In the genomic region with DNA sequence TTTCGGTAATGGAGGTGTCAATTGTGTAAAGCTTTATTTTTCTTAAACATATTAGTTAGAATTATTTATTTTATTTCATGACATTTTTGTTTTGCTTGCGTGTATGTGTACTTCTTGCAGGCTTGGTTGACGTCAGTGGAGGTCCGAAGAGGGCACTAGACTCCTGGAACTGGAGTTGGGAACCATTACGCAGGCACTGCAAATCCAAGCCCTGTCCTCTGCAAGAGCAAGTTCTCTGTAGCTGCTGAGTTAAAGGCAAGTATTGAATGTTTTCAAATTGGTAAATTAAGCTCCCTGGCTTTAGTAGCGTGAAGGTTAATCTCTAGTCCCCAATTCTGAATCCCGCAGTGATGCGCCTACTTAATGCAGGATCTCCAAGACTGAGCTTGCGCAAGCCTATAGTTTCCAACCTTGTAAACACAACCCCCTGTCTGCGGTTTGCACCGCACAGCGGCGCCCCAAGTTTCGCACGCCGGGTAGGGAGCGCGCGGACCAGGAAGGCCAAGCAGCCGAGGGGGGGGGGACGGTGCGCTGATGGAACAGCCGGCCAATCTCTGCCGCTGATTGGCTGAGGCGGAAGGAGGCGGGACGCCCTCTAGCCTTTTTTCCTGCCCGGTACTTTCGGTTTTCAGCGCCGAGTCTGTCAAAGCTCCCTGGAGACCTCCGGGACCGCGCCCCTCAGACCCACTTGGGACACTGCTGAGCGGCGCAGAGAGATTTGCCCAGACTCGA, we compare ENCODE assay signal across 8 mouse cellular contexts. TPM values are rescaled to one million over a fixed set of nuclear protein-coding genes. Genes with fewer than 3 reads are reported as not detected.
DNase-seq lines count a peak whose midpoint lies in the region; ATAC-seq and TF ChIP-seq lines count a peak whose summit lies in the region.

A gene (plus strand): TSS at position 581 of the 732 bp plus-strand sequence.

- DNase-seq in c-Kit-positive CD71-positive TER-119-positive erythroid progenitor cells, embryonic 14.5 days (ENCODE audit: low spot score), result peak; percentile 92
- peak; percentile 88 to 90 for DNase-seq in heart, postnatal 10 days
- peak; percentile 70 for DNase-seq in large intestine, adult 2 months (ENCODE audit: low read depth, low spot score)
- peak; percentile 98 for DNase-seq in liver, postnatal 0 days
- peak; percentile 91 for DNase-seq in testis, postnatal 10 days (ENCODE audit: low spot score)

- H3K27ac ChIP-seq in forebrain, embryonic 13.5 days, result peak within 1 kb of the TSS; percentile 53; the same call in 1 of the 2 replicates
- peak within 1 kb of the TSS; percentile 94 for H3K27ac ChIP-seq in liver, postnatal 0 days (ENCODE audit: low read depth)
- H3K27ac ChIP-seq in neural tube, embryonic 14.5 days (ENCODE audit: low read depth, low read length), result peak within 1 kb of the TSS; percentile 53; the same call in 1 of the 2 replicates

- intact Hi-C loops in heart, postnatal 10 days (cut with DNase I), result no loop called here

- H3K27me3 ChIP-seq in E14TG2a.4 (ENCODE audit: insufficient read depth, low read length), result peaks cover 18% of the 10 kb centered on the region
- H3K27me3 ChIP-seq in forebrain, embryonic 13.5 days, result no peaks in the 10 kb centered on the region
- H3K27me3 ChIP-seq in liver, postnatal 0 days (ENCODE audit: insufficient read depth, low read length), result no peaks in the 10 kb centered on the region
- no peaks in the 10 kb centered on the region for H3K27me3 ChIP-seq in neural tube, embryonic 14.5 days (ENCODE audit: control insufficient read depth, insufficient read depth, low read length)

- no peaks in the 10 kb centered on the region for H3K9me3 ChIP-seq in E14TG2a.4 (ENCODE audit: low read length)
- H3K9me3 ChIP-seq in forebrain, embryonic 13.5 days (replicated peaks), result no peaks in the 10 kb centered on the region
- H3K9me3 ChIP-seq in liver, postnatal 0 days (ENCODE audit: low read length), result no peaks in the 10 kb centered on the region
- H3K9me3 ChIP-seq in neural tube, embryonic 14.5 days (ENCODE audit: control insufficient read depth, low read length), result no peaks in the 10 kb centered on the region

- peaks cover 12% of the 10 kb centered on the region for H3K36me3 ChIP-seq in E14TG2a.4 (ENCODE audit: insufficient read depth, low read length)
- no peaks in the 10 kb centered on the region for H3K36me3 ChIP-seq in forebrain, embryonic 13.5 days (ENCODE audit: poor library complexity, severe bottlenecking)
- peaks cover 22% of the 10 kb centered on the region for H3K36me3 ChIP-seq in liver, postnatal 0 days (replicated peaks; ENCODE audit: insufficient read depth, low read length)
- no peaks in the 10 kb centered on the region for H3K36me3 ChIP-seq in neural tube, embryonic 14.5 days (ENCODE audit: control insufficient read depth, insufficient read depth, low read length)

- H3K4me1 ChIP-seq in E14TG2a.4 (replicated peaks; ENCODE audit: low read depth, low read length), result peaks cover 24% of the 10 kb centered on the region
- H3K4me1 ChIP-seq in forebrain, embryonic 13.5 days, result peaks cover 10% of the 10 kb centered on the region
- H3K4me1 ChIP-seq in liver, postnatal 0 days (ENCODE audit: insufficient read depth), result peaks cover 16% of the 10 kb centered on the region
- H3K4me1 ChIP-seq in neural tube, embryonic 14.5 days (ENCODE audit: control insufficient read depth, insufficient read depth, low read length), result 0 out of 2 replicates have a peak, but pooled peaks cover 3% of the 10 kb centered on the region

- 4% methylated on average over 37 of the region's 37 CpGs for WGBS in forebrain, embryonic 13.5 days
- WGBS in large intestine, adult 2 months, result 3% methylated on average over 37 of the region's 37 CpGs
- 5% methylated on average over 37 of the region's 37 CpGs for WGBS in liver, postnatal 0 days (ENCODE audit: insufficient replicate concordance)
- 4% methylated on average over 37 of the region's 37 CpGs for WGBS in neural tube, embryonic 14.5 days

- peak; percentile 97 for ATAC-seq in forebrain, embryonic 13.5 days
- ATAC-seq in liver, postnatal 0 days, result peak; percentile 96
- peak; percentile 95 for ATAC-seq in neural tube, embryonic 14.5 days (ENCODE audit: low read depth)

- peak within 1 kb of the TSS; percentile 77 for H3K4me2 ChIP-seq in forebrain, embryonic 13.5 days
- peak within 1 kb of the TSS; percentile 77 for H3K4me2 ChIP-seq in liver, postnatal 0 days (ENCODE audit: low read depth, low read length)
- H3K4me2 ChIP-seq in neural tube, embryonic 14.5 days (ENCODE audit: low read depth, low read length), result peak within 1 kb of the TSS; percentile 74

- TF ChIP-seq EP300 in liver, postnatal 0 days (IDR thresholded peaks at IDR 0.05; ENCODE audit: low read depth), result peak; percentile 82

- H3K4me3 ChIP-seq in E14TG2a.4 (replicated peaks; ENCODE audit: low read length), result peak within 1 kb of the TSS; percentile 94
- H3K4me3 ChIP-seq in forebrain, embryonic 13.5 days, result peak within 1 kb of the TSS; percentile 84
- H3K4me3 ChIP-seq in liver, postnatal 0 days (ENCODE audit: low read depth, low read length), result peak within 1 kb of the TSS; percentile 85
- peak within 1 kb of the TSS; percentile 76 for H3K4me3 ChIP-seq in neural tube, embryonic 14.5 days (ENCODE audit: low read depth, low read length)

- no peak for TF ChIP-seq CTCF in E14TG2a.4 (conservative IDR thresholded peaks at IDR 0.05; ENCODE audit: low read length)
- TF ChIP-seq CTCF in liver, postnatal 0 days (IDR thresholded peaks at IDR 0.05; ENCODE audit: low read depth), result peak; percentile 44

- peak within 1 kb of the TSS; percentile 77 for H3K9ac ChIP-seq in forebrain, embryonic 13.5 days
- H3K9ac ChIP-seq in liver, postnatal 0 days (replicated peaks), result peak within 1 kb of the TSS; percentile 85
- H3K9ac ChIP-seq in neural tube, embryonic 14.5 days (replicated peaks; ENCODE audit: low read depth, low read length), result peak within 1 kb of the TSS; percentile 65

RNA-seq across cellular contexts. Expression of the gene that starts here (rescaled TPM):
- 12.3 and 14.0 TPM in 2 replicates for polyA plus RNA-seq in forebrain, embryonic 13.5 days (2015; fragmentation: Nextera tagmentation; extraction: Ambion mirVana)
- 10 to 100 TPM; 20.2 to 26.4 TPM for total RNA-seq in heart, postnatal 10 days (2021)
- 63.7 and 125 TPM in 2 replicates for polyA plus RNA-seq in large intestine, adult 2 months (2012; rRNA removed)
- 31.2 and 33.7 TPM in 2 replicates for polyA plus RNA-seq in liver, postnatal 0 days (2015; fragmentation: Nextera tagmentation; extraction: Ambion mirVana)
- 13.1 and 18.3 TPM in 2 replicates for polyA plus RNA-seq in neural tube, embryonic 14.5 days (2014; fragmentation: Nextera tagmentation; extraction: Ambion mirVana)

Comparison
In these comparisons a context has a peak if more than half of its experiments do, and no peak if none do; other contexts are left out.
1. Peak in every context shown above with its lines: DNase-seq, ATAC-seq, H3K4me3 ChIP-seq and H3K27ac ChIP-seq.